Mouse (Mus musculus) forebrain, embryonic 12.5 days (tissue): ENCODE results near the gene Mrpl39. TPM values are rescaled to one million over a fixed set of nuclear protein-coding genes. Genes with fewer than 3 reads are reported as not detected.
A peak's percentile ranks its signal among the peaks of the same experiment; 100 is the strongest.

Experiments used
- ATAC-seq: fragments of 200-750 bp; cut with Nextera tagmentation; 2 replicates; pipeline ENCODE4 v1.8.0; 2017; ENCODE audit warnings: moderate TSS enrichment; ENCODE audit not compliant: low FRiP score
- H3K27ac ChIP-seq: fragments of 300-500 bp; sonication (generic); 2 replicates; pipeline ENCODE4 v1.5.1; 2016; ENCODE audit warnings: mild to moderate bottlenecking
- H3K27me3 ChIP-seq: fragments of 300-500 bp; sonication (generic); 2 replicates; pipeline ENCODE4 v1.6.1; 2016; ENCODE audit warnings: mild to moderate bottlenecking
- H3K36me3 ChIP-seq: fragments of 300-500 bp; sonication (generic); replicated peaks from 2 replicates; pipeline ENCODE4 v1.6.1; 2016; ENCODE audit warnings: mild to moderate bottlenecking
- H3K4me1 ChIP-seq: fragments of 300-500 bp; sonication (generic); 2 replicates; pipeline ENCODE4 v1.6.1; 2016
- H3K4me2 ChIP-seq: fragments of 300-500 bp; sonication (generic); 2 replicates; pipeline ENCODE4 v1.6.1; 2016; ENCODE audit warnings: mild to moderate bottlenecking, moderate library complexity
- H3K4me3 ChIP-seq: fragments of 300-500 bp; sonication (generic); replicated peaks from 2 replicates; pipeline ENCODE4 v1.5.1; 2016; ENCODE audit warnings: mild to moderate bottlenecking
- H3K9ac ChIP-seq: fragments of 300-500 bp; sonication (generic); 2 replicates; pipeline ENCODE4 v1.6.1; 2016; ENCODE audit warnings: mild to moderate bottlenecking
- H3K9me3 ChIP-seq: fragments of 300-500 bp; sonication (generic); 2 replicates; pipeline ENCODE4 v1.6.1; 2016
- whole genome bisulfite sequencing: fragments of 180-500 bp; shearing (Covaris S2); methylation state at CpG from one replicate; pipeline ENCODE4 v1.1.7; 2016; 5-methylcytosine and 5-hydroxymethylcytosine counted together
- microRNA counts: library from miRNA; unstranded; fragments of <30 nt; microRNA quantifications from one replicate; lab custom pipeline; 2017
- microRNA-seq: library from miRNA; unstranded; fragments of <30 nt; microRNA quantifications from one replicate; pipeline ENCODE4, GENCODE M21; 2017
- polyA plus RNA-seq: library from polyadenylated mRNA; unstranded; fragments of >200 nt; fragmentation: Nextera tagmentation; extraction: Ambion mirVana; gene quantifications from 2 replicates; pipeline ENCODE4 v1.2.1, GENCODE M21; 2016

Gene Mrpl39
- polyA plus RNA-seq, 1 experiment from 2014 or later = 53.3 TPM

- Histone ChIP-seq H3K27me3 (peaks cover 23% of the 10 kb centered on the region), H3K36me3 (no peaks in the 10 kb centered on the region), H3K27ac (no peak overlapping the region), H3K4me1 (peaks cover 8% of the 10 kb centered on the region), H3K9me3 (no peaks in the 10 kb centered on the region), H3K4me2 (peak overlapping the region; percentile 98), H3K9ac (peak overlapping the region; percentile 57), H3K4me3 (peak overlapping the region; percentile 61)
- peak; percentile 88 for ATAC-seq
- 2% methylated on average over 53 of the region's 55 CpGs for WGBS
Measured at GRCm38 (mm10) chr16:84703129-84703768, 32.3 kb downstream of the Mrpl39 start.

- Histone ChIP-seq H3K27ac (no peak overlapping the region), H3K4me1 (peaks cover 8% of the 10 kb centered on the region), H3K27me3 (peaks cover 23% of the 10 kb centered on the region), H3K4me3 (peak overlapping the region; percentile 61), H3K36me3 (no peaks in the 10 kb centered on the region), H3K9ac (peak overlapping the region; percentile 57), H3K9me3 (no peaks in the 10 kb centered on the region), H3K4me2 (peak overlapping the region; percentile 98)
- peak; percentile 31; the same call in 1 of the 2 replicates for ATAC-seq
- WGBS = 12% methylated on average over 39 of the region's 39 CpGs
Measured at GRCm38 (mm10) chr16:84702230-84703128, 33.1 kb downstream of the Mrpl39 start.

GRCm38 (mm10) chr16:84701041-84701440, 34.5 kb downstream of the Mrpl39 start:
- H3K27me3 ChIP-seq = peaks cover 23% of the 10 kb centered on the region
- no peak overlapping the region for H3K27ac ChIP-seq
- H3K9me3 ChIP-seq = no peaks in the 10 kb centered on the region
- H3K4me3 ChIP-seq = no peak overlapping the region
- no peak overlapping the region for H3K9ac ChIP-seq
- H3K4me2 ChIP-seq = no peak overlapping the region
- peaks cover 8% of the 10 kb centered on the region for H3K4me1 ChIP-seq
- no peak for ATAC-seq
- 78% methylated on average over 5 of the region's 5 CpGs for WGBS
- H3K36me3 ChIP-seq = no peaks in the 10 kb centered on the region

- Histone ChIP-seq H3K4me1 (peaks cover 8% of the 10 kb centered on the region), H3K9me3 (no peaks in the 10 kb centered on the region), H3K27me3 (peaks cover 15% of the 10 kb centered on the region), H3K4me2 (no peak overlapping the region), H3K36me3 (no peaks in the 10 kb centered on the region), H3K27ac (no peak overlapping the region), H3K4me3 (no peak overlapping the region), H3K9ac (no peak overlapping the region)
- 76% methylated on average over 6 of the region's 6 CpGs for WGBS
- no peak for ATAC-seq
Measured at GRCm38 (mm10) chr16:84698708-84699107, 36.8 kb downstream of the Mrpl39 start.

- Histone ChIP-seq H3K9me3 (no peaks in the 10 kb centered on the region), H3K36me3 (no peaks in the 10 kb centered on the region), H3K4me3 (no peak overlapping the region), H3K4me1 (no peaks in the 10 kb centered on the region), H3K4me2 (no peak overlapping the region), H3K27ac (no peak overlapping the region), H3K27me3 (no peaks in the 10 kb centered on the region), H3K9ac (no peak overlapping the region)
- WGBS = 92% methylated on average over 11 of the region's 11 CpGs
- no peak for ATAC-seq
Measured at GRCm38 (mm10) chr16:84696178-84696577, 39.4 kb downstream of the Mrpl39 start.

GRCm38 (mm10) chr16:84681991-84682390, 53.6 kb downstream of the Mrpl39 start:
- no peak overlapping the region for H3K9ac ChIP-seq
- no peak overlapping the region for H3K4me3 ChIP-seq
- H3K9me3 ChIP-seq = no peaks in the 10 kb centered on the region
- H3K27ac ChIP-seq = no peak overlapping the region
- H3K4me2 ChIP-seq = no peak overlapping the region
- no peaks in the 10 kb centered on the region for H3K36me3 ChIP-seq
- H3K27me3 ChIP-seq = no peaks in the 10 kb centered on the region
- 69% methylated on average over 4 of the region's 4 CpGs for WGBS
- no peak for ATAC-seq
- H3K4me1 ChIP-seq = no peaks in the 10 kb centered on the region

- Histone ChIP-seq H3K9ac (no peak overlapping the region), H3K9me3 (no peaks in the 10 kb centered on the region), H3K27ac (no peak overlapping the region), H3K4me3 (no peak overlapping the region), H3K27me3 (no peaks in the 10 kb centered on the region), H3K4me2 (no peak overlapping the region), H3K4me1 (no peaks in the 10 kb centered on the region), H3K36me3 (no peaks in the 10 kb centered on the region)
- 84% methylated on average over 5 of the region's 5 CpGs for WGBS
- ATAC-seq = no peak
Measured at GRCm38 (mm10) chr16:84680760-84681159, 54.8 kb downstream of the Mrpl39 start.

- no peaks in the 10 kb centered on the region for H3K27me3 ChIP-seq
- no peaks in the 10 kb centered on the region for H3K4me1 ChIP-seq
- no peak overlapping the region for H3K4me3 ChIP-seq
- no peak overlapping the region for H3K27ac ChIP-seq
- H3K9me3 ChIP-seq = no peaks in the 10 kb centered on the region
- H3K9ac ChIP-seq = no peak overlapping the region
- no peaks in the 10 kb centered on the region for H3K36me3 ChIP-seq
- ATAC-seq = no peak
- WGBS = 84% methylated on average over 3 of the region's 3 CpGs
- H3K4me2 ChIP-seq = no peak overlapping the region
Measured at GRCm38 (mm10) chr16:84677292-84677691, 58.2 kb downstream of the Mrpl39 start.

MicroRNA genes within 50 kb of the gene (microRNA counts, 519-probe panel; counts per million panel counts)
- microRNA mmu-miR-155 (lab: Ali Mortazavi, UCI) = not detected

Small RNA genes within 50 kb of the gene (microRNA-seq; reads per million reads assigned to microRNA genes)
- 270 reads per million, percentile 62 among the genes with 10 or more reads in this experiment for gene Mir155

Other genes with a start within 250 kb of the Mrpl39 start
- gene A730009L09Rik, start 220.6 kb downstream of the Mrpl39 start, polyA plus RNA-seq = not detected in 2 replicates
- 43.1 and 46.5 TPM in 2 replicates for gene Jam2, start 38.4 kb upstream of the Mrpl39 start, polyA plus RNA-seq
- 39.4 and 40.3 TPM in 2 replicates for gene Gabpa, start 99.2 kb upstream of the Mrpl39 start, polyA plus RNA-seq
- gene Atp5j, start 99.9 kb upstream of the Mrpl39 start, polyA plus RNA-seq = 751 and 758 TPM in 2 replicates